Mouse (Mus musculus) telencephalon, adult 2 months (tissue): ENCODE measurements at regions not wholly inside any gene's neighbourhood (a gene's known extent, or its start where the extent isn't known, plus 50 kb on each side); places are given as distances from the start of the nearest gene placed in this dataset.

Experiments
- DNase-seq: peaks from one replicate; pipeline ENCODE4 v3.0.0-alpha.2; 2011; ENCODE audit warnings: low read depth, low spot score

DNA sequence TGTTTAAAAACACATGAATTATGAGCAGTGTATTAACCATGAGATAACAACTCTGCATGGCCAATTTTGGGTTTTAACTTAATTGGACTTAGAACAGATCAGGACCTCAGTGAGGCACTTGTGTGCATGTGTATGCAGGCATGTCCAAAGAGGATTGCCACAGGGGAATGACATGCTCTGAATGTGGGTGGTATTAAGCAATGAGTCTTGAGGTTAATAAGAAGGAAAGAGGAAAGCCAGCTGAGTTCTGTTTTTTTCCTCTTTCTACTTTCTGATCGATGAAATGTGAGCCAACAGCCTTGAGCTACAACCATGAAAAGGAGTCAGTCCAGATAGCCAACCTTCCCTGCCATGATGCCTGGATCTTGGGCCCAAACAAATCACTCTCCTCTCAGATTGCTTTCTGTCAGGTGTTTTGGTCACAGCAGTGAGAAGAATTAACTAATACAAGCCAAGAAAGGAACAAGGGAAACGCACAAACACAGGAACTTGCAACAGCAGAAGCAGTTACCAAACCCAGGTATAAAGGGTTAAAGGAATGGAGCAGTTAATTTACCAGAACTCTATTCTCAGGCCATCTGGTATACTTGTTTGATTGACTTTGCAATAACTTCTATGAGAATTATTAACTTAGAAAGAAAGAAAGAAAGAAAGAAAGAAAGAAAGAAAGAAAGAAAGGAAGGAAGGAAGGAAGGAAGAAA lies 243.3 kb upstream of the Mmadhc start:
- DNase-seq: no peak

DNA sequence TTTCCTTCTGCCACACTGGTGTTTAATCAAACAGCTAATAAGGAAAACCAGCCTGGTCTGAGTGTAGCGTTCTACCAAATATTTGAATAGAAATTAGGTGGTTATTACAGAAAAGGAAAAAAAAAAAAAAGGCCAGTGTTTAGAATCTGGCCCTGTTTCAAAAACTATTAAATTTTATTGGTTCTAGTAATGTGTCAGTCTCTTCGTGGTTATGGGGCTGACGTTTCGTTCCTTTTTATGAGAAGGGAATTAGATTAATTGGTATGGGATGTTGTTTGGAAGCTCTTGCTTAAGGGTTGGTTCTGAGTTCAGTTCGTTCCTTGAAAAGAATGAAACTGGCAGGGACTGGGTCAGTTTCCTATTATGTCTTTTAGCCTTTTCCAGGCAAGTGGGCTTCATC lies 241.5 kb upstream of the Mmadhc start:
- DNase-seq: no peak

DNA sequence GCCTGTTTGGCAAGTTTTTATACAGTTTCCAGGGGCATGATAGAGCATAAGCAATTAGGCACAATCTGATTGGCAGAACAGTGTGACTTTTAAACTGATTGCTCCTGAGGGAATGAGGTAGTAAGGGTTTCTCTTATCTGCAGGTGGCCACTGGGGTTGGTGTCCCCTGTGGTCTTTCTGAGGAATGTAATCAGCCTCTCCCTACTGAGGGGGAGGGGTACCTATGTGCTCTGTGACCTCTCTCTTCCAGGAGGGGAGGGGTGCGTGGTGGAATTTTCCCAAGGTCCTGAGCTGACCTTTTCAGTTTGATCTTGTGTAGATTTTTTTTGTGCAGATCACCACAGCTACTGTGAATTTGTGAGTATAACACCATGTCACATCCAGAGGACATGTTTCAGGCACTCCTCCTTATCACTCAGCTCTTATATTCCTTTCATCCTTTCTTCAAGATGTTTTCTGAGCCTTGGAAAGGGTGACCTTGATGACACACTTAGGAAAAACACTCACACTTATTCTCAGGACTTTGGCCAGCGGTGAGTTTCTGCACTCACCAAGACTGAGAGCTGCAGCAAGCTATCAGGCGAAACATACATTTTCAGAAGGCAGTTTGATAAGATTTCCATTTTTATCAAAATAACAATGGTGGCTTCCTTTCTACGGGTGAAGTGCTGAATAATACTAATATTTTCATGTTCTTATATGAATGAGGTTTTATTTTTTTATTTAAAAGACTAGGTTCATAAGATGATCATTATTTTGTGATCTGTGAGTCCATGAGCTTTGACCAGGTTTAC lies 238.7 kb upstream of the Mmadhc start:
- DNase-seq: no peak

DNA sequence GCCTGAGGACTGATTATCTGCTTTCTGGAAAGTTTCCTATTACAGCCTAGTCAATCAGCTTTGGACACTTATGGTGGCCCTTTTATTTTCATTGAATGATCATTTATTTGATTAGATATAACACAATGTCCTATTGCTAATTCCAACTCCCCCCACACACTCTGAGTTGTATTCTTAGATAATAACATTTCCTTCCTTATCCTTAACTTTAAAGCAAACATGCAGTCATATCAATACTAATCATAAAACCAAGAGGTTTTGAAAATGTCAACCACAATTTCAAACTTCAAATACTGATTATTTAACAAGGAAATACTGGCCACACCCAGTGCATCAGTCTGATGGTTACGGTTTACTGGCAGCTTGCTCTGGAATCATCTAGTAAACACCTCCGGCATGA lies 237.1 kb upstream of the Mmadhc start:
- DNase-seq: no peak

DNA sequence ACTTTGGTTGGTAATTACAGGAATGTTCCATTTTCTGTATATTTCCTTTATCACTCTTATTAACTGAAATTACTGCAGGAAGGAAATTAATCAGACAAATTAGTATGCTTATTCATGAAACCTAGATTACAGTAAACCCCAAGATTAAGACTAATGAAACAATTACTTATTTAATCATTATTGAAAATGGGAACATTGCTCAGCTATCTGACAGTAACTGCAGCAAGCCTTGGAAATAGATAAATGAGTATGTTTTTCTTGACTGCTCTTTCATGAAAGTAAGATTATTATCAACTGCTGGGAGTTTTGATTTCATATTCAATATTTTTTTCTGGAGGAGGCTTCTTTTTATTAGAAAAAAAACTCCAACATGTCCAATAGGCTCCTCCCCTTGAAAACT lies 230.8 kb upstream of the Mmadhc start:
- no peak for DNase-seq

DNA sequence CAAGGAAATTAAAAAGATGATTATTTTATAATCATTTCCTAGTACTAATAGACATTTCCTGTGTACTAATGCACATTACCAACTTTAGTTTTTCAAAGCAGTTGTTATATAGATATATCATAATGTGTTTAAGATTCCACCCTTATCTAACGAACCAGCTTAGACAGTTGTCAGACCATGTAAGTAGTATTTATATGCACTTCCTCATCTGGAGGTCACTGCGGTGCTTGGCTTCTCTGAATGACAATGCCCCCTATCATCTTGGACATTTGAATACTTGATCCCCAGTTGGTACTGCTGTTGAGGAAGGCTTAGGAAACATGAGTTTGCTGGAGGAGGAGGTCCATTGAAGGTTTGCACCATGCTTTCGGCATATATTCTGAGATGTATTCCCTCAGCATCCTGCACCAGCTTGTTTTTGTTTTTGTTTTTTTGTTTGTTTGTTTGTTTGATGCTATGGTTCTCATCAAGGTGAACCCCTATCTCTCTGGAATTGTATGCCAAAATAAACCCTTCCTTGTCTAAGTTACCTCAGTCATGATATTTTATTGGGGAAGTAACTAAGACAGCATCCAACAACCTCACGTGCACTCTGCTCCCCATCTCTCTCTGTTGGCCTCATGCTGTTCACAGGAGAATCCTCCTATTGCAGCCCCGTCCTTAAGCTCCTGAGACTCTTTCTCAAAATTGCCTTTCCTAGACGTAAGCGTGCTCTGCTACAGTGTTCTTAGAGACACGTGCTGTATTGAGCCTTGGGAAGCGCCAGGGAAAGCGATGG lies 228.4 kb upstream of the Mmadhc start:
- no peak for DNase-seq

DNA sequence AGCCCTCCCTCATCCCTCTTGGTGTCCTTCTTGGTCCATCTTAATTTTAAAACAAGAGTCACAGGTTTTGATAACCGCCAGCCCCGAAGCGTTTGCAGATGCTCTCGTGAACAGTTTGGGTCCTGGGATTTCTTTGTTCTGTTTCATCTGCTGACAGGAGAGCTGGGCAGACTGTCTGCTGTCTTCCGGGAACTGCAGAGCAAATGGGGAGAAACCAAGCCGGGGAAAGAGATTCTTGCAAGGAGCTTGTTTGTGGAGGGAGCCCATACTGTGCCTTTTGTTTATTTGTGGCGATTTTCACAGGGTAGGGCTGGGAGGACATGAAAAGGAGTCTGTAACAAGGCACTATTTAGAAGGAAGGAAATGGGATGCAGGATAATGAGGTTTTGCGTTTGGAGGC lies 223.6 kb upstream of the Mmadhc start:
- DNase-seq: no peak

DNA sequence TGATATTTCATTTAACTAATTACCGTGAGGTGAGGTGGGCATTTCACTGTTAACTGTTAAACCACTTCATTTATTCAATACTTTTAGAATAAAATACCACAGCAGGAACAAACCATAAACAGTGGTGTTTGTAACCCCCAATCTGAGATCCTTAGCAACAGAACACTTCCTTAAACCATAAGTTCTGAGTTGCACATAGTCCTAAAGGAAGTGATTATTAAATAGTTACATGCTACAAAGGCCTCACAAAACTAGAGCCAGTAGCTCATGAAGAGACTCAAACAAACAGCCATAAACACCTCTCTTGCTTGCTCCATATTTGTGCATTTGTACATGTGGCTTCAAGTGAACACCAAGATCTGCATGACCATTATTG lies 222.5 kb upstream of the Mmadhc start:
- DNase-seq: no peak

DNA sequence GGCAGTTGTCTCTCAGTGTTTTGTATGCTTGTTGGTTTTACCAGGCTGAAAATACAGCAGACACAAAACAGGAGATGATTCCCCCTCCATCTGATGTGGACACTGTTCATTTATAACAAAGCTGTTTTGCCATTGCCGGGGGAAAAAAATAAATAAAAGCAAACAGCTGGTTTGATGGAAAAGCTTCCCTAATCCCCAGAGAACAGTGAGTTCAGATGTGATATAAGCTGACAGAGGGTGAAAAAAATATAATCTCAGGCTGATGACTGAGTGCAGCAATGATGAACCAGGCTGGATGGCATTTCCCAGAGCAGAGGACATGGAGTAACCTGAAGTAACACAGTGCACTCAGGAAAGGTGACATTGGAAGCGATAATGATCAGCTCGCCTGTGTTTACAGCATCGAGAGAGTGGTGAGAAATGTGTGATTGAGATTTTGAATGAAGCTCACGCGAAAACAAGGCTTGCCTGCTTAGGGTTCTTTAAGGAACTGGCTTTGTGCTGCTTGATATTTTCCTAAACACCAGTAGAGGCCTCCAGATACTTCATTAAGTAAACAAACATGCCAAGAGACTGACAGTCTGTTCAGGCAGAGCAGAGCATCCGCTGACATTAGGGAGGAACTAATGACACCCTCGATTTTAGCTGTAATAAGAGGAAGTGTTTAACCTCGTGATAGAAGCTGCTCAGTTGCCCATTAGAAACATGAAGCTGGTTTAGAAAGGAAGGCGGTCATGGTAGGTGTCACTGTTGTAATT lies 221.9 kb upstream of the Mmadhc start:
- DNase-seq: no peak

DNA sequence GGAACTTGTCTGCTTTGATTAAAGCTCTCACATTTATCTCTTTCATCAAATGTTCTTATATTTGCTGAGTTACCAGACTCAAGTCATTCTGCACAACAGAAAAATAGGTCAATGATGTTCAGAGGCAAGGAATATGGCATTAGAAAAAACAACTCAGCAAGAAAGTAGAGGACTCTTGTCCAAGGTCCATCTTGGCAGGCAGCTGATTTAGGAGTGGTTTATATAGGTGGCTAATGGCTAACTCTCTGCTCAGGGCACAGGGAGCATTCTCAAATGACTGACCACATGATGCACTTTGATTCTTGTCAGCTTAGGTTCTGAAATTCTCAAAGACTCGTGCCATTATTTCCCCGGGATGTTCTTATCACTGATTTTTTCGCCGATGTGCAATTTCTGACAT lies 216.7 kb upstream of the Mmadhc start:
- no peak for DNase-seq

DNA sequence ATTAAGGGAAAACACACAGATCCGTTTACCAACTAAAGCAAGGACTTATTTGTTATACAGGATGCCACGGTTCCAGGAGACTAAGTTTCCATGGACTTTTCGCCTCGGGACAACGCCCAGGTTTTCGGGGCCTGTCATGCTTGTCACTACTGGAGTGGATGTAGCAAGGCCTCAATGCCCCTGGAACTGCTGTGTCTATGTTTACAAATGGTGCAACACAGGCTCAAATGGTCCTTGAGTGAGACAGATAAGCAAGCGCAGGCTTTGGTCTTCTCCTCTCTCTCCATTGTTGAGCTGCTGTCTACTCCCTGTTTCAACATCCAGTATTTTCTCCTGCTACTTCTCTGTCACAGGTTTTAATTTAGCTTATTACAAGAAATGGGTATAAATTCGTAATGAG lies 202.1 kb upstream of the Mmadhc start:
- DNase-seq: no peak

DNA sequence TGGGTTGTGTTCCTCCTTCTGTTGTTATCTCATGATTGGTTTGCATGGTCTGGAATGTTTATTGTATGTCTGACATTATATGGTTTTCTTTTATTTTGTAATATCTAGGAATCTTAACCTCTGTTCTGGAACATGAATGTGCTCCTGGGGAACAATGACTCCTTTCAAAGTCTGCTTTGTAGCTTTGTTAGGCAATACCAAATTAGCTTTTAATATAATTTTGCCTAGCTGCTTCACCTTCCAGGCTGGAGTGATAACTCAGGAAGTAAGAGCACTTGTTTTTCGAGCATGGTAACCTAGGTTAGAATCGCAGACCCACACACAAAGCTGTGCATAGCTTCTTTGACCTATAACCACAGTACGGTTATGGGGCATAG lies 199.4 kb upstream of the Mmadhc start:
- DNase-seq: no peak

DNA sequence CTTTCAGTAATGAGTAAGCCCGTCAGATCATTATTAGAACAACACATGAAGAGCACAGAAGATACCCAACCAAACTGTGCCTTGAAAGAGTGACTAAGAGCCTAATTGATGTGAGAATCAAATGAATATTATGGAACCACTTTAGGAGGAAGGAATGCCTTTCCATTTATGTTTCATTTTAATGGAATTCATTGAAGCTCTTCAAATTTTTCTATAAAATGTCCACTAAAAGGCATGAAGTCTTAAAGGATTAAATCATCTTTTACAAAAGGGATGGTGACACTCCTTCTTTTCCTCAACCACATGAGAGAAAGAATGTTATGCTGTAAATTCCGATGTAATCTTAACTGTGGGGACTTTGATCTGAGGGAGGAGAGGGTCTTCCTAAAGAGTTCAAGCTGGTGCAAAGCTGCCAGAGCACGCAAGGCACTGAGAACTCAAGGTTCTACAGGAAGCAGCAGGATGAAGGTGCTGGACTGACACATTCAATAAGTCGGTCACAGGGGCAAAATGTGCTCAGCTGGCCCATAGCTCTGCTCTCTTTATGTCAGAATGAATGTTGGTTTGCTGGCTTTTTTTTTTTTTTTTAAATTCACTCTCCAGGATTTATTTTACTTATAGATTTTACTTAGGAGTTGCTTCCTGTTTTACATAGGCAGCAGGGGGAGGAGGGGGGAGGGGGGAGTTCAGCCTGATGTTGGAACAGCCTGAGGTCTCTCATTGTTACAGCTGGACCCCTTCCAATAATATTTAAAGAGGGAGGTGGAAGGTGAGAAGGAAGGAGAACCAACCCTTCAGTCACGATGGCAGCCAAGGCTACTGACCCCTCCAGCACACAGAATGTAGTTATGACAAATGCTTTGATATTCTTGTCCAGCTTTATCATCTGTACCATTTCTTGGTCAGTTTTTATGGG lies 198.8 kb upstream of the Mmadhc start:
- DNase-seq: no peak

DNA sequence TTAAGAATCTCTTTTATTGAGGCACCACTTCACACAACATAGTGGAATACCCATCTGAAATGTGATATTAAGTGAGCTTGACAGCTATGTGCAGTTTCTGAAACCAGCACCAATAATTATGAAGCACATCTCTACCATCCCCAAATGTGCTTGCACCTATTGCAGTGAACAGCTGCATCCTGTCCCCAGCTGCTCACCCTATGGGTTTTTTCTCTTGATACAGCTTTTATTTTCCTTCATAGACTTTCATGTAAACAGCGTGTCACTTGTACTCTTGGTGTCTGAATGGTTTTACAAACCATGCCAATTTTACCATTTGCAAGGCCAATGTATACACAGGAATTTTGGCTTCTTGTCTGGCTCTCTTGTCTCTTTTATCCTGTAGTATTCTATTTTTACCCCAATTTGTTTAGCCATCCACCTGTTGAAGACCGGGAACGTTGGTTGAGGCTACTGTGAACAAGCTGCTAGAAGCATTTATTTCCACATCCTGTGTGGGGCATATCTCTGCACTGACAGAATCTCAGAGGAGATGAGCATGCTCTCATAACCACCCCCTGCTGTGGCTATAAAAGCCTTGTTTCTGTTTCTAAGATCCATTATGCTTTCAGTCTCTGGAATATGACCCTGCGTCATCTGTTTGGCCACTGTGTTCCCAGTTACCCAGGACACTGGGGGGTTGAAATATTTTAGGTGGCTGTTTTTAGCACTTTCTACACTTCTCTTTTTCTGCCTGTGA lies 197.2 kb upstream of the Mmadhc start:
- no peak for DNase-seq

DNA sequence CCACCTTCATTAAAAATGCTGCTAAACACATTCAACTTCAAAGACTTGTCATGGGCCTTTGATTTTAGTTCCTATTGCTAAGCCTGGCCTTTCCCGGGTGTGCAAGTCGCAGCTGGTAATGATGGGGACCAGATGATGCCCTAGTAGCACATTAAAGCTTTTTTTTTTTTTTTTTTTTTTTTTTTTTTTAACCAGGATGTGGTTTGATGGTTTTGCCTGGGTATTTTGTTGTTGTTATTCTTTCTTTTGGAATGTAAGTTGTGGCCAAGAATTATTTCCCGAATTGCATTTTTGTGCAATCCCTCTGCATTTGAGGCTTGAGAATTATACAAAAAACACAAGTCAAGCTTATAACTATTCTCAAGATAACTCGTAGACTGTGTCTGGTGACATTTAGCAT lies 167.2 kb upstream of the Mmadhc start:
- DNase-seq: no peak

DNA sequence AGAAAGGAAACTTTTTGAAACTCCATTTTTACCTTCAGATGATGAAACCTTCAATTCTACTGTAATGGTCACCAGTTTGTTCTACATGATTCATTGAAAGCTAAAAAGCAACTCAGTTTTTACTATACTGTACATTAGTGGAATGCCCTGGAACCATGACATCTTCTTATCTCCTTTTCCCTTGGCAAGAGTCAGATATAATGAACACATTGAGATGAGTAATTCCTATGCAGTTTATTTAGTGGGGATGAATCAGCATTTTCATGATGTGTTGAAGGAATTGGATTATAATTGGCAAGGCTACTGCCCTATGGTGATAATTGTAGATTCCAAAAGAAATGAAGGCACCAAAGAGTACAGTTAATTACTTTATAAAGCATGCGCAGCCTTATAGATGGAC lies 165.8 kb upstream of the Mmadhc start:
- DNase-seq: no peak

DNA sequence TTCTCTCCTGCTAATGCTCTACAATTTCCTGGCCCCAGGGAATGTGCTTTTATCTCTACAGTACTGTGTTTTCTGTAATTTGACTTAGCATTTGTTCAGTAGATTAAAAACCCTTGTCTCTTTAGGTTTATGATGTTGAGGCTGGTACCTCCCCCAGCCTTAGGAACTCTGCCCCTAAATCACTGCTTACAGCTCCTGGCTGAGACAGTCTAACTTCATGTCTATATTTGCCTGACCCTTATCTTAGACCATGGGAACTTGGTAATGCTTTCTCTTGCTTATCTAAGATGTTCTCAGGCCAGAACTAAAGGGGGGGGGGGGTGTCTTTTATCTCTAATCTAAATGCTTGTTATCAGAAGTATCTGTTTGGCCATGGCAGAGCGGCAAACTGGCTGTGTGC lies 160.1 kb upstream of the Mmadhc start:
- DNase-seq: no peak

DNA sequence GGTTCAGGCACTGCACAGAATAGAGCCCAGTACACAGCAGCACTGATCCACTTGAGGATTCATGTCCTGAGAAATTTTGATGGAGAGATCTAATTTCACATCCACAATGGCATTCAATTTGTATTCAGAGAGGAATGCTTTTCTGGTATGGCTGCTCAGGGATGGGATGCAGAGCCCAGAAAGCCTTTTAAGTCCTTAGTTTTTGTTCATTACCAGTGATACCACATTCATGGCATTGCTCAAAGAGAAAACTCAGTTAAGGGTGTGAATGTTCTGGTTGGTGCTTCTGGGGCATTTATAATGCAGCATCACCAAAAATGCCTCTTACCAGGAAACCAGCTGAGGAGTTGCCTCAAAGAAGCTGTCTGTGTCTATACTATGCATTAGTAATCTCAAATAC lies 151.5 kb upstream of the Mmadhc start:
- no peak for DNase-seq

DNA sequence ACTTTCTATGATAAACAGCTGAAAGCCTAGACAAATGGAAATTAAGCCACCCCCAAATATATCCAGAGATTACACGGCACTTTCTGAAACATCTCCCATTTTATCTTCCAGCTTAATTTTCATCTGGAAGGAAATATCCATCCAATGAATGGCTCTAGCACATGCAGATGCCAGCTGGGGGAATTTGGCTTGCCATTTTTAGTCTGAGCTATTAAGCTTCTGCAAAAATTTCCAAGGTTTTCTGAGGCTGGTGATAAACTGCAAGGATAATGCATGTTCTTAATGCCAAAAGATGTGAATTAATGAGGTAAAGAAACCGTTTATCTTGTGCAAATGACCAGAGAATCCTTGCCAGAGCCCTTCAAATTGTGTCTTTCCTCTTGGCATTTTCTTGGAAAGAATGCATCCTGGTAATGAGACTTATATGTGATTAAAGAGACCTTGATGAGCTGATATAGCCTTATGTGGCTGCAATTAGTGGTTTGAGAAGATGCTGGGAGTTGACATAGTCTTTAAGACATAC lies 149.4 kb upstream of the Mmadhc start:
- DNase-seq: peak; percentile 62

DNA sequence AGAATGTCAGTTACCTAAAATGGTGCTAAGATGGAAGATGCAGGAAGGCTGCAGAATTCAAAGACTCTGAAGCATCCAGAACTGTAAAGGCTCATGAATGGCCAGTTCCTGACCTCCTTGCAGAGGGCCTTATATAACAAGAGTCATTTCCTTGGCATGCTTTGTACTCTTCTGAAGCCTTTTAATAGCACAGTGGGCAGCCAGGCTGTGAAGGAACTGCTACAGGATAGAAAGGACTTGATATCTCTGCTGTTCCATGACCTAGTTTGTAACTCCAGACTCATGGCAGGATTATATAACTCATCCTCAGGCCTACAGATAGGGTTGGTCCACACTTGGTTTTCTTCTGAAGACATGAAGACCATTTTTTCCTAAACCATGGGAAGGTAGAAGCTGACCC lies 143.7 kb upstream of the Mmadhc start:
- no peak for DNase-seq
